Mouse (Mus musculus) heart, postnatal 14 days (tissue): ENCODE data around the gene Retreg1. TPM values are rescaled to one million over a fixed set of nuclear protein-coding genes. Genes with fewer than 3 reads are reported as not detected.
"Not testable (repeated sequence)": the region's sequence is repeated elsewhere in the genome, so short reads cannot be mapped to it uniquely, and the experiment has no call there.

Experiments used
- DNase-seq, 2 experiments: peaks; one replicate each; pipeline ENCODE4 v3.0.0; 2021 to 2022
- intact Hi-C: fragments of 180-260 bp; cut with DNase I; formaldehyde crosslinking; loops from one replicate; pipeline ENCODE4 v1.15.1; 2025
- total RNA-seq, 2 experiments: library from RNA; stranded (reverse); gene quantifications; 2 replicates each; pipeline ENCODE4 v1.2.3; 2021

Gene Retreg1
- total RNA-seq, 2 experiments from 2014 or later = 159 to 163 TPM

- intact Hi-C loops = no loop called here
- DNase-seq = no peak
Observed at GRCm38 (mm10) chr15:25966220-25966774, 123.3 kb downstream of the Retreg1 start.

- DNase-seq = no peak
- intact Hi-C loops = no loop called here
Observed at GRCm38 (mm10) chr15:25971596-25971995, 128.6 kb downstream of the Retreg1 start.

DNA sequence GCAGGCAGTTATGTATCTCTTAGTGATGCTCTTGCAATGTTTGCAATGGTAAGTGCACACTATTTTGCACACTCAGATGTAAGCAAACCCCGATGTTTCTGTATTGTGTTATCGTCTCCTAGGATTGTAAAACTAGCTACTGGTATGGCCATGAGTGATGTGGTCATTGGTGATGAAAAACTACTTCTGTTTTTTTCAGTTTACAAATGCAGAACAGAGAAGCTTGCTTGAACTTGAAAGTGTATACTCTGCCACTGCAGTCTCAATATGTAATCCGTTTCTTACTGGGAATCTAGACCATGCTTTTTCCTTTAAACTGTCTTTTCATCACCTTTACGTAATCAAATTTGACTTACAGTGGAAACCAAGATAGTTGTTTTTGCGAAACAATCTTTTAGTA is 129.8 kb downstream of the Retreg1 start:
- DNase-seq = no peak
- intact Hi-C loops = no loop called here

DNA sequence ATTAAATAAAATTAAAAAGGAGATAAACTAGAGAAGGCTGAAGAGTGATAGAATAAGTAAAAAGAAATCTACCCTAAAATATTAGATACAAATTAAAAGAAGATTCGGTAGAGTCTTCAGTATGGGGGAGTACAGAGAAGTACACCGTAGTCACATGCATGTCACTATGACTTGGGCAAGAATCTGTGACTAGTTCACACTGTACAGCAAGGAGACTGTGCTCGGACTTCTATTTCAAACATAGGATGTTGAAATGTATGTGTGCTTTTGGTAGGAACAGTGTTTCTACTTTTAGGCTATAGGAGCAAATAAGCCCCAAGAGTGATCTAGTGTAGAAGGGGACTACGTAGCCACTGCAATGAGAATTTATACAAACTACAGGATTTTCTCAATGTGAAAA is 131.4 kb downstream of the Retreg1 start:
- no peak for DNase-seq
- intact Hi-C loops = no loop called here

GRCm38 (mm10) chr15:25975810-25976209 is 132.8 kb downstream of the Retreg1 start:
- intact Hi-C loops = no loop called here
- no peak for DNase-seq

DNA sequence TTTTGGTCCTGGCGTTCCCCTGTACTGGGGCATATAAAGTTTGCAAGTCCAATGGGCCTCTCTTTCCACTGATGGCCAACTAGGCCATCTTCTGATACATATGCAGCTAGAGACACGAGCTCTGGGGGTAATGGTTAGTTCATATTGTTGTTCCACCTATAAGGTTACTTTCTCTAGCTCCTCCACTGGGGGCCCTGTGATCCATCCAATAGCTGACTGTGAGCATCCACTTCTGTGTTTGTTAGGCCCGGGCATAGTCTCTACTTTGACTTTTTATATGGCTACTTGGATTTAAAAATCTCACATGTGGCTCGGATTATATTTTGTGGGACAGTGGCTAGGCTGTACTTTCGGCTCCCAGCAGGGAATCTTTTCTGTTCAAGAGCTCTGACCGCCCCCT is 140.6 kb downstream of the Retreg1 start:
- intact Hi-C loops, DNase-seq: not testable (repeated sequence)

DNA sequence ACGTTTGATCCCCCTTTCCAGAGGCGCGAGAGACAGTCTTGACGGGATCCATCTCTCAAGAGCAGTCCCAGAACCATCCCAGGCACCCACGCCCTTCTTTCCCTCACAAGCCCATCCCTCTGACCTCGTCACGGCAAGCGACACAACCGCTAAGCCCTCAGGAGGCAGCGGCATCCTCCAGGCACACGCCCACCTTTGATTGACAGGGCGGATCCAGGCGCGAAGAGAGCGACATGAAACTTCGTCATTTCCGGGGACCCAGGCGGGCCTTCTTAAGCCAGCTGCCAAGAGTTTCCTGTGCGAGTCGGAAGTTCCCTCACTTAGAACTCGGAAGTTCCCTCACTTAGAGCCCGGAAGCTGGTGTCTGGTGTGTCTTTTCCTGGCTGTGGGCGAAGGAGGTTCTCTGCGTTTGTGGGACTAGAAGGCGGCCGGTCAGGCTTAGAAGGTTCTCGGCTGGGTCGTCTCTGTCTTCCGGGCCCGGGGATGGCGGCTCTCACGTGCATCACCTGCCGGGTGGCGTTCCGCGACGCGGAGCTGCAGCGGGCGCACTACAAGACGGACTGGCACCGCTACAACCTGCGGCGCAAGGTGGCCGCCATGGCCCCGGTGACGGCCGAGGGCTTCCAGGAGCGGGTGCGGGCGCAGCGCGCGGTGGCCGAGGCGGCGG is 141.2 kb downstream of the Retreg1 start, which contains the start of gene Zfp622:
Gene Zfp622 (plus strand): TSS at position 300 of the 667 bp plus-strand sequence.
- peak; percentile 91 to 95 for DNase-seq
- intact Hi-C loops = no loop called here

DNA sequence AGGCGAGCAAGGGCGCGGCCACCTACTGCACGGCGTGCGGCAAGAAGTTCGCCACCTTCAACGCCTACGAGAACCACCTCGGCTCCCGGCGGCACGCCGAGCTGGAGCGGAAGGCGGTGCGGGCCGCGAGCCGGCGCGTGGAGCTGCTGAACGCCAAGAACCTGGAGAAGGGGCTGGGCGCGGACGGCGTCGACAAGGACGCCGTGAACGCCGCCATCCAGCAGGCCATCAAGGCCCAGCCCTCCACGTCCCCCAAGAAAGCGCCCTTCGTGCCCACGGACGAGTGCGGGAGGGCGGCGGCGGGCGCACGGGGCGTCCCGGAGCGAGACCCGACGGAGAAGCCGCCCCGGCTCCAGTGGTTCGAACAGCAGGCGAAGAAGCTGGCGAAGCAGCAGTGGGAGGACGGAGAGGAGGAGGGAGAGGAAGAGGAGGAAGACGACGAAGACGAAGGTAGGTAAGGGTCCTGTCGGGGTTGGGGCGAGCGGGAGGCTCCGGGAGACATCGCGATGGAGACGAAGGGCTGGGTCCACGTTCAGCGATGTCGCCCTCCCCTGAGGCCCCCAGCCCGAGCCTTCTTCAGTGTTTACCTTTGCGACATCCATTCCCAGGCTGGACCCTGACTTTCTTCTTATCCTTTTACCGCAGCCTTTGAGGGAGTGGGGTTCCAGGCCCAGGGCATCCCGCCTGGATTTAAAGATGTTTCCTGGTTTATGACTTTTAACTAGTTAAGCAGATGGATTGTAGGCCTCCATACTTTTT is 141.9 kb downstream of the Retreg1 start:
- DNase-seq = no peak
- intact Hi-C loops = no loop called here

- DNase-seq = peak; percentile 38 to 69
- intact Hi-C loops = loop anchor here (2.0 to 10.0 kb wide), 2 partner anchors 332 to 1242 kb away; no protein-coding TSS in a partner anchor
Observed at GRCm38 (mm10) chr15:25992992-25993727, 150.2 kb downstream of the Retreg1 start.

GRCm38 (mm10) chr15:25995521-25995920 is 152.5 kb downstream of the Retreg1 start:
- intact Hi-C loops = loop anchor here (10.0 kb wide), 1 partner anchor 1239 kb away; no protein-coding TSS in a partner anchor
- DNase-seq = no peak

- not testable (repeated sequence) for DNase-seq
- intact Hi-C loops = loop anchor here (10.0 kb wide), 1 partner anchor 1235 kb away; no protein-coding TSS in a partner anchor
Observed at GRCm38 (mm10) chr15:25999545-25999944, 156.6 kb downstream of the Retreg1 start.

GRCm38 (mm10) chr15:26008621-26009020 is 165.6 kb downstream of the Retreg1 start:
- intact Hi-C loops = no loop called here
- DNase-seq = no peak

GRCm38 (mm10) chr15:26012891-26013290 is 169.9 kb downstream of the Retreg1 start:
- intact Hi-C loops = no loop called here
- DNase-seq = no peak

GRCm38 (mm10) chr15:26015979-26016665 is 173.1 kb downstream of the Retreg1 start:
- DNase-seq = peak; percentile 10 to 23
- intact Hi-C loops = no loop called here

- intact Hi-C loops = no loop called here
- DNase-seq = no peak
Observed at GRCm38 (mm10) chr15:26021721-26022120, 178.7 kb downstream of the Retreg1 start.

DNA sequence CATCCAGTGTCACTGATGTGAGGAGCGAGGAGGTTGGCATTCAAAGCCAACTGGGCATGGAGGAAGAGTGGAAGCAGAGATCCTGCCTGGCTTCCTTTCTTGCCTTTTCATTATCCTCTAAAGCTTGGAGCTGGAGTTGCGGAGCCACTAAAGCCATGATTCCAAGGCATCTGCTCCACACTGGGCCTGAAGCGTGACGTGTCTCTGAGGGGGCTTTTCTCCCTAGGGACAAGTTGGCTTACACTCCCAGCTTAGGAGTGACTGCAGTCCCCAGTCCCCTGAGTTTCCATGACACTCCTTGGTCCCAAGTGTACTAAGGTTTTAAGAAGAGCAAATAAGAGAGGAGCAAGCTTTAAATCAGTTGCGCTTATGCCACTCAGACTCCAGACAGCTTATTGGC is 179.7 kb downstream of the Retreg1 start:
- DNase-seq = no peak
- intact Hi-C loops = no loop called here
